Mouse (Mus musculus) cerebellum, adult 9-11 months (tissue): Measurements from ENCODE around the gene BC028528.
"Not testable (repeated sequence)": the region's sequence is repeated elsewhere in the genome, so short reads cannot be mapped to it uniquely, and the experiment has no call there.

Experiments used
- DNase-seq: peaks from one replicate; pipeline ENCODE4 v3.0.0; 2022

The BC028528 gene

DNA sequence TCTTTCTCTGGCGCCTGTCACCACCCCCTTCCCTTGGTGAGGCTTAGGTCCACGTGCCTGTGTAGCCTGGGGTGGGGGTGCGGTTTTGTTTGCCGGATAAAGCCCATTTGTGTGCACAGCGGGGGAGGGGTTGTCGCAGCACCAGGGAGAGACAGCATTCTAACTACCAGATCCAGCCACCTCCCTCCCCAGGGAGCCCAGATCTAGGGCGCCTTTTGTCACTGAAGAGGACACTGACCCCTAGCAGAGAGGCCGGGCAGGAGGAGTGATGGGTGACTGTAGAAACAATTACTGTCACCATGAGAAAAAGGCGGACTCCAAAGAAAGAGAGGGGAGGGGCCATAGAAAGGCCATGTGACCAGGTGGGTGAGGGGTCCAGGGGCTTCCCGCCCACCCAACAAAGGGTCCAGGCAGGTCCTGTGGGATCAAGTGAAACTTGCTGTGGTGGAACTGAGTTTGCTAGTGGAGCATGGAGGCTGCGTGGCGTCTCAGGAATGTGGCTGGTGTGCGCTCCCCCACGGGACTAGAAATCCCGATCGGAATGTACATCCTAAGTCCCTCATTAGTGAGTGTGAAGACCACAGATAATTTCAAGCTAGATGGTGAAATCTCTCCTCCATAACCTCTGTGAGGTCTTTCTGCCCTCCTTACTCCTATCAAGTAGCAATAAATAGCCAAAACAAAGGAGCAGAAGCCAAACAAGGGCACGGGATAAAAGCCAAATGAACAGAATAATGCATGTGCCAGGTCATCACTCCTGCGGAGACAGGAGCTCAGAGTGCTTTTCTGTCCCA, 13.5 kb upstream of the BC028528 start:
- no peak for DNase-seq

DNA sequence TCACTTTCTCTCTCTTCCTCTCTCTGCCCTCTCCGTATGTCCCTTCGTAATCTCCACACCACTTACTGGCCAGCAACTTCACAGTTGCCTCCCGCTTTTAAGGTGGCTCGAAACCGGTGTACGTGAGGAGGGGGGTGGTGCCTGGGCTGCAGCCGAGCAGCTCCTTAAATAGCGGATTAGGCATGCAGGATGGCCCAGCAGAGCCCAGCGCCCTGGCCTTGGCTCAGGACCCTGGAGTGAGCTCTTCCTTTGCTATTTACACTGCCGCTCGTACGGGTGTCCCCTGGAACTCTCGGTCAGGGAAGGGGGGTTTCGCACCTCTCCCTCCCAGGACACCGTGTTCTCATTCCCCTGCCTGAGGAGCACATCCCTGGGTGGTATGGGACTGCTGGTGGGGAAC, 12.8 kb upstream of the BC028528 start, which contains the start of gene Car14:
Gene Car14, minus strand, starts transcription at position 124 of the 400 bp plus-strand sequence.
- DNase-seq = no peak

- no peak for DNase-seq
These were observed 12.1 kb upstream of the BC028528 start for GRCm38 (mm10) chr3:95903753-95904502.

DNA sequence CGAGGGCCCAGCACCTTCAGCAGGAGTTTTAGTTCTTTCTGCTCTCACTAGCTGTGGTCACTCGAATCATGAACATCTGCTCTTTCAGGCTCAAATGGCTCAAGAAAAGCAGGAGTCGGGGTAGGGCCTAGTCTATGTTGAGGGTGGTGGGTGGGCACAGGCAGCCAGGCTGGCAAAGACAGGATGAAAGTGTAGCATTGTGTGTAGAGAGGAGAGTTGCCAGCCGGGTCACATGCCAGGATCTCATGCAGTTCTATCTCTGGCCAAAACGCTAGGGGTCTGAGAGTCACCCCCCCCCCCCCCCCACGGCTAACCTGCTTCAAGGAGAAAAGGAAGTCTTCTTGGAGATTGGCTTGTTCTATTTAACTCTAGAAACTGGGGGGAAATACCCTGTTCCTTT, 10.8 kb upstream of the BC028528 start:
- no peak for DNase-seq

GRCm38 (mm10) chr3:95902373-95902625, 10.5 kb upstream of the BC028528 start:
- no peak for DNase-seq

DNA sequence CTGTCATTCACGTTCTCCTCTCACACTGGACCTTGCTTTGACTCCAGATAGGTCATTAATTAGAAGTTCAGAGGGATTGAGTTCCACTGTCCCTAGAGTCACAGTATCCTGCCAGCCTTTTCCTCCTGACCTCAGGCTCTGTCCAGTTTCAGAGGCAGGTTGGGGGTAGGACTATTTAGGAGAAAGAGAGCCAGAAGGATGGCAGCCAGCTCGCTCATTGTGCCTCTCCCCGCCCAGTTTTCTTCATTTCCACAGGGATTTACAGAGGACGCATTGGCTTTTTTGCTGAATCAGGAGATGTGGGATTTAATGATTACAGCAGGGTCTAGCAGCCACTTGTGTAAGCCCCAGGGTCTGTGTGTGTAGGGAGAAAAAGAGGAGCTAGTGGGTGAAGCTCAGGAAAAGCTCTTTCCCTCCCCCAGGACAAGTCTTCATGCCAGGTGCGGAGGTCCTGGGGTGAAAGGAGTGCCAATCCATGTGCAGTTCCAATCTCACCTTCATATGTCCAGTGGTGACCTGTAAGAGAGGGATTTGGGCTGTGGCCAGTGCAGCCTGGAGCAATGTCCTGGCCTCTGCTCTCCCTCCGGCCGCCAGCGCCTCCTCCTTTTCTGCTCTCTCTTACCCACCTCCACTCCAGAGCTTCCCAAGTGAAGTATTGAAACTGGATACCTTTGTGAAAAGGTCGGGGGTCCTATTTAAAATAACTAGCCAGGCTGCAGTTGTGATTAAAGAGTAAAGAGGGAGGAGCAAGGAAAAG, 10.0 kb upstream of the BC028528 start:
- DNase-seq = no peak

DNA sequence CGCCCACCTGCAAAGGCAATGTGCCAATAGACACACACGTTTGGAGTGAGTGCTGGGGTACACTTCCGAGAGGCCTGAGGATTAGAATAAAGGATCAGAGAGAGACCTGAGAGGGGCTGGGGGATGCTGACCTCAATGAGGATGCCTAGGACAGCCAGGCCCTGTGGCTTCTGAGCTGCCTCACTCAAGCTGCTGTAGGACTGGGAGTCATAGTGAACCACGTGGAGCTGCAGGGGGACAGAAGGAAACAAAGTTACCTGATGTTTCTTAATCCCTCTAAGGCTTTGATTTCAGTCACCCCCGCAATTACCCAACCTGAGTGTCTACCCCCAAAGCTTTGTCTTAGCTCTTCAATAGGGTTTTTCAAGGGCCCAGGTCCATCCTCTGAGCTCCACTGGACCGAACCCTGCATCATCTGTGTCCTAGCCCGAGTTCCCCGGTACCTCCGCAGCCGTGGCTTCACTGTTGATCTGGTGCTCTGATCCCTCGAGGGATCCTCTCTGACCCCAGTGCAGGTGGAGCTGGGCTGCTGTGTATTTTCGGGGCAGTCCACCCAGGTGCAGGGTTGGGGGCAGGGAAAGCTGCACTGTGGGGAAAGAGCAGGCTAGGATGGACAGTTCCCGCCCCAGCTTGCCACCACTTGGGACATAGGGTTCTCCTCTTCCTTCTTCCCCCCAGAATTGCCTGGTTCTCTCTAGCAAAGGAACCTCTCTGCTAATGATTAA, 8.2 kb upstream of the BC028528 start:
- DNase-seq = no peak

- not testable (repeated sequence) for DNase-seq
These were observed 3.7 kb upstream of the BC028528 start for GRCm38 (mm10) chr3:95895501-95895900.

GRCm38 (mm10) chr3:95894317-95895160, 2.7 kb upstream of the BC028528 start:
- peak; percentile 77 for DNase-seq

GRCm38 (mm10) chr3:95893606-95894316, 2.0 kb upstream of the BC028528 start, which contains the start of gene Aph1a:
TSS of gene Aph1a (plus strand) at chr3:95893969.
- DNase-seq = peak; percentile 99

DNA sequence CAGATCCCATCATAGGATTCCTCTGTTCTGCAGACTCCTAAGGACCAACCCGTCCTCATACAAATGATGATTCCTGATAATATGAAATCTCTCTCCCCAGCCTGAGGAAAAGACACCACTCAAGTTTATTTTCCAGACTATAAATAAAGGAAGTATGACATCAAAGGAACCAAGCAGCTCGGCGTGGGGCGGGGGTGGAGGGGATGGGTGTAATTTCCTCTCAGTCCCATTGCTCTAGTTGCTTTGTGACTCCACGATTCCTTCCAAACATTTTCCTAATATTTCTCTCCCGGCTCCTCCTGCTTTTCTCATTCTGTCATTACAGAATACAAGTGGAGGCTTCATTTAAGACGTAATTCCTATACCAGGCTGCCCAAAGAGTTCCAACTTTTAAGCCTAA, 1.3 kb upstream of the BC028528 start:
- no peak for DNase-seq

DNA sequence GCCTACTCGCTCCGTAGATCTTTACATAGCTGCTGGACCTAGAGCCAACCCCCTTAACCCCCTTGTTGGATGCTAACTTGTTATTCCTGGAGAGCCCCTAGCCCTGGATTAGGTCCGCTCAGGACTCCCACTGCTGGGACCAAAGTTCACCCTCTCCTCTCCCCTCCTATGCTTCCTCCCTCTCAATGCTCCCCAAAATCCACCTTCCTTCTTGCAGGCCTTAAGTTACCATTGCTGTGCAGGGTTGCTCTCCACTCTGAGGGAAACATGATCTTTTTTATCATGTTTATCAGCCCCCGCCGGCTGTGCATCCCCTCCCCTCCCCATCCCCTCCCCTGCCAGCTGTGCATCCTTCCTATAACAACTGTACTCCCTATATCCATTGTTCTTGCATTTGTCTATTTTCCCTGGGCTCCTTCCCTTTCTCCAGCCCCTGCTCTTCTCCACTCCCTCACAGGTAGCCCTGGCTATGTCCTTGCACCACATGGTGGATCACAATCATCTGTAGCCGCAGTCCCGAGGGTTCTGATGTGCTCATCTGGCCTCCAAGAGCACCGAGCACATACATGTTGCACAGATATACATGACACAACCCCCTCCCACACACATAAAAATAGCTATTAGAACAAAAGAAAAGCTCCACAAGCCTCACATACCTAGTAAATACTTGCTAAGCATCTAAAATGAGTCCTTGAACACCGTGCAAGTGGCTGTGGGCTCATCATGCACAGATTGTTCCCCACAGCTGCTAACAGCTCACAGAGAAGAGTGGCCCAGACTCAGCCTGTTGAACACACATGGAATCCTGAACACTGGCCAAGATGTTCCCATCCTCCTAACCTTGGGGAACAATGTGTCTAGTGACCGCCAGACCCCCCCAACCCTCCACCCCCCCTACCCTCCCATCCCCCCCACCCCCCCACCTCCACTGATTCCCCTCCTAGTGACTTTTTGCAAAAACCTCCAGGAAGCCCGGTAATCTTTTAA, 554 bp upstream of the BC028528 start:
- DNase-seq = no peak

DNA sequence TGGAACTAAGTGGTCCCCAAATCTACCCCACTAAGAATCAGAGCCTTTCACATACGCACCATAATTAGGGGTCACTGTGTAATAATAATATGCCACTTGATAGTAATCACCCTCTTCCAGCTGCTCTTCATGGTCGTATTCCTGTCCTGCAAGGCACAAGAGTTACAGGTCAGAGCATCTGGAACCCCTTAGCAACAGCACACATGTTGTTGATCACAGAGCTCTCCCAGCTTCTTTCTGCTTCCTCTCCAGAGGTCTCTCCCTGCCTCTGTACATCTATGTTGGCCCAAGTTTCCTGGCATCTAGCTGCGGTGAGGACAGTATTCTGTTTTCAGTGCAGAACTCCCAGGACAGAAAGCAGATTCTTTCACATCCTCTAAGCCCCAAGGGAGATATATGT, 2.1 kb downstream of the BC028528 start:
- DNase-seq = no peak

DNA sequence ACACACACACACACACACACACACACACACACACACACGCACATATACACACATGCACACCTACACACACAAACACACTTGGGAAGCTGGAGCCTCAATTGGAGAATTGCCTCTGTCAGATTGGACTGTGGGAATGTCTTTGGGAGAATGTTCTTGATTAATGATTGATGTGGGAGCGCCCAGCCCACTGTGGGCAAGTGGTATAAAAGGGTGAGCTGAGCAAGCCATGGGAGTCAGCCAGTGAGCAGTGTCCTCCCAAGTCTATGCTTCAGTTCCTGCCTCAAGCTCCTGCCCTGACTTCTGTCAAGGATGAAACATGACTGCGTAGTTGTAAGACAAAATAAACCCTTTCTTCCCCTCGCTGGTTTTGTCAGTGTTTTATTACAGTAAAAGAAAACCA, 4.2 kb downstream of the BC028528 start:
- DNase-seq = no peak

DNA sequence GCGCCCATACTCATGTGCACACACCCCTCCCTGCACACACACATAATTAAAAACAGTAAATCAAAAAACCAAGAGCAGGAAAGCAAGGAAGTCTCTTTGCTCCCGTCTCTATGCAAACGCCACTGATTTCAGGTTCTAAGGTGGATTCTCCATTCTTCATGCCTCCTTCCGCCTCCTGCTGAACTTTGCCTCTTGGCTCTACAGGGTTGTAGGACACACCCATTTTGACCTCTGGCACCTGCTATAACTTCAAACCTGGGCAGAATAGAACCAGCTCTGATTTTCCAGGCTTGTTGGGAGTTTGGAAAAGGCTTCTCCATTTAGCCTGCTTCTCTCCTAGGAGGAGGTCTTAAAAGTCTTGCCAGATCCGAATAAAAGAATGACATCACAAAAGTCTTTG, 7.4 kb downstream of the BC028528 start:
- no peak for DNase-seq

DNA sequence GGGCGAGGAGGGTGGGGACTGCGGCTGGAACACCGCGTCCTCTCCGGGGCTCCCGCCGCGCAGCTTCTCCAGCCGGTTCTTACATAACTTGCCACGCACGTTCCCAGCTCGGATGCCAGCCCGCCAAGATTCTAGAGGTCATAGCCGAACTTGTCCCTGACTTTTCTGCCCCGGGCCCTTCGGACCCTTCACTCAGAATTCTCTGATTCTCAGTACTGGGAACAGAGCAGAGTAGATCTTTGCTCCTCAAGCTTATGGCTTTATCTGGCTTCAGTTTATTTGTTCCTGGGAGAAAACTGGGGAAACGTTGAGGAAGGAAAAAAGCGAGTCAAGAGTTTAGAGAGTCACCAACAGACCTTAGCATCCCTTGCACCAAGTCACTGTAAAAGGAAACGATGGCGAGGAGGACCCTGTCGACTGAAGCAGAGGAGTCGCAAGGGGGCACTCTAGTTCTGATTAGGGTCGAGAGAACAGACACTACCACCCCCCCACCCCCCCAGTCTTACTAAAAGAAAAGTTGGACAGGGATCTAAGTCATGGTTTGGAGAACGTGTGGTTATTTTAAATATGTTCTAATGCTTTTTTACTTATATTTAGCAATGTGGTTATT, 8.9 kb downstream of the BC028528 start:
- DNase-seq = peak; percentile 77

DNA sequence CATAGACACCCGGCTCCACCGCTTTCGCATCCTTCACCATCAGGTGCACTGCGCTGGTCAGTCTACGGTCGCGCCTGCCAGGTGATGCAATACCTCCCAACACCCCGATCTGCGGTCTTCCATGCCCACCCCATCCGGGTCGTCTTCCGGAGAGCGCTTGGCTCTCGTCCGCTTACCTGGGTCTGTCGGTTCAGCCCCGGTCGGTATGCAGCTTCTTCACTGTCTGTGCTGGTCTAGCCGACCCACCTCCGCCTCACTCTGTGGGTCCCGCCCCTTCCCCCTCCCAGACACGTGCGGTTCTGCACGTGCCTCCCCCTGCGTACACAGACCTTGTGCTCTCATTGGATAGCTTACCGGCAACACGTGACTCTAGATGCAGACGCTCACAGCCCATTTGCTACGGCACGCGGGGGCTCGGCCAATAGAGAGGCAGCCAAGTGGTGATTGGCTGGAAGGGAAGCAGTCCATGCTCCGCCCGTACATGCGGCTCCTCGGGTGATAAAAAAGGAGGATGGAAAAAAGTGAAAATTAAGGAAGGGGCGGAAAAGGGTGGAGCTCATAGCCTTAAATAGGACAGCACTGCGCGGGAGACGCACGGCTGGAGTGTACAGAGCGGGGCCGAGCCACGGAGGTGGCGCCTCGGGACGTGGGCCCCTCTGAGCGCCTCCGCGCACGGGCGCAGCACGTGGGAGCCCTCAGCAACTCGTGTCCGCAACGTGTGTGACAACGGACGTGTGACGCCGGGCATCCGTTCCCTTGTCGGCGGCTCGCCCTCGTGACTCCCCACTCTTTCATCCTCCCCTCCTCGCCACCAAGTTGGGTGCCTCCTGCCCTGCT, 9.6 kb downstream of the BC028528 start, which contains the start of gene Ciart:
Gene Ciart, minus strand, starts transcription at position 273 of the 837 bp plus-strand sequence.
- DNase-seq = peak; percentile 99

DNA sequence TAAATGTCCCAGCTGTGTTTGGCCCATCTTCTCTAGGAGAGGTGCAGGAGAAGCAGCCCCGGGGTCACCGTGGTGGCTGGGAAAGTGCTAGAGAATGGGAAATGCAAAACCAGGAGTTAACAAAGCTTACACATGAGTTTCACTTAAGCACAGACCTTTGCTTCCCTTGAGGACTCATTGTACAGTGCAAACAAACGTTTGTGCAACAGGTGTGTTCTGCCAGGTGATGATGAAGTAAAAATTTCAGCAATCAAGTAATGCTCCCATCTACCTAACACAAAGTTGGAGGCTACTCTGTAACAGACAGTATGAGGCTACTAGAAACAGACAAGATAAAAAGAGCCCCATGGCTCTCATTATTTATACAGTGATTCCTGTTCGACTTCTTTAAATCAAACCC, 12.7 kb downstream of the BC028528 start:
- DNase-seq = no peak

GRCm38 (mm10) chr3:95872048-95872447, 19.8 kb downstream of the BC028528 start:
- peak; percentile 40 for DNase-seq
